Mouse (Mus musculus): ENCODE data around the gene Fam71f1.

- TF ChIP-seq CTCF (IDR thresholded peaks at IDR 0.05; ENCODE audit: borderline replicate concordance, extremely low read depth, insufficient read depth, insufficient read length) (no peak), POLR2A (IDR thresholded peaks at IDR 0.05; ENCODE audit: borderline replicate concordance, extremely low read depth, insufficient read depth, insufficient read length, poor library complexity, severe bottlenecking) (no peak)
Measured at GRCm38 (mm10) chr6:29317286-29317685, 1.7 kb upstream of the Fam71f1 start.
